Mouse (Mus musculus): ENCODE results near the gene Trappc6a. TPM values are rescaled to one million over a fixed set of nuclear protein-coding genes. Genes with fewer than 3 reads are reported as not detected.

The Trappc6a gene
- polyA plus RNA-seq, 2 experiments: 24.1 to 40.2 TPM

DNA sequence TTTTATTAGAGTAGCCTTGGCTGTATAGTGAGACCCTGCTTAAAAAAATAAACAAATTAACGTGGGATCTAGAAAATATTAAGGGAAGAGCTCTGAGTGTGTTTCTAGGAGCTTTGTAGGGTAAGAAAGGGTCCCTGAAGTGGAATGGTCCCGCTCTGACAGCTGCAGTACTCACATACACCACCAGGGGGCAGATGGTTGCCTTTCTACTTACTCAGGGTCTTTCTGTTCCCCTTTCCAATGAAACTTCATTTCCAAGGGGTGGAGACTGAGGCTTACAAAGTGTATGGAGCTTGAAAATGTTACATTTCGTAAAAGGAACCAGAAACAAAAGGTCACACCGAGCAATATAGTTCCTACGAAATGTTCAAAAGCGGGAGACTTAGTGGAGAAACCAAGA, 46.7 kb upstream of the Trappc6a start:
- ATAC-seq (ENCODE audit: insufficient read depth) (no peak), DNase-seq (ENCODE audit: low read depth in 3 of 3, low spot score in 3 of 3) (peak in 2 of 3 experiments; percentile 17 to 47)
- H3K4me3 ChIP-seq (ENCODE audit: insufficient read depth in 1 of 2, low read depth in 2 of 2, low read length in 2 of 2): no peak overlapping the region
- H3K4me2 ChIP-seq (ENCODE audit: low read depth): no peak overlapping the region
- 1% methylated on average over 6 of the region's 6 CpGs for WGBS (ENCODE audit: insufficient replicate concordance)
- 0 out of 4 replicates have a peak, but pooled peaks cover 0 to 2% of the 10 kb centered on the region in 2 experiments for H3K4me1 ChIP-seq (replicated peaks; ENCODE audit: control insufficient read depth in 2 of 2, insufficient read depth in 2 of 2, low read length in 1 of 2)
- no peak overlapping the region for H3K9ac ChIP-seq (replicated peaks)
- TF ChIP-seq CTCF (IDR thresholded peaks at IDR 0.05; ENCODE audit: low read depth) (peak; percentile 88), EP300 (IDR thresholded peaks at IDR 0.05; ENCODE audit: low read depth) (no peak)
- H3K36me3 ChIP-seq (replicated peaks; ENCODE audit: control insufficient read depth, insufficient read depth, low read depth): no peaks in the 10 kb centered on the region
- H3K9me3 ChIP-seq (ENCODE audit: control insufficient read depth, low read length): no peaks in the 10 kb centered on the region
- H3K27ac ChIP-seq: no peak overlapping the region
- H3K27me3 ChIP-seq (ENCODE audit: control insufficient read depth, insufficient read depth, low read length): no peaks in the 10 kb centered on the region; the same call in 1 of the 2 replicates

DNA sequence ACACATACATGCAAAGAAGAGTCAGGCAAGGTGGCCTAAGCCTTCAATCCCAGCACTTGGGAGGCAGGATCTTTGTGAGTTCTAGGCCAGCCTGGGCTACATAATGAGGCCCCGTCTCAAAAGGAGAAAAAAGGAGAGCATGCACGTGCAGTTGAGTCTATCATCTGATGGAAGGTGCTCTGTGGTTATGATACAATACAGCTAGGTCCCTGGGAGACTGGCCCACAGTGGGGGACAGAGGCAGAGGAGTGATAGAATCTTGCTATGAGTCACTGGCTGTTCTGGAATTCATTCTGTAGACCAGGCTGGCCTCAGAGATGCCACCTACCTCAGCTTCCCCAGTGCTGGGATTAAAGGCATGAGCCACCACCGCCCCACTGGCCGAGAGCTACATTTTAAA, 45.8 kb upstream of the Trappc6a start:
- Histone ChIP-seq H3K27ac (no peak overlapping the region), H3K27me3 (ENCODE audit: control insufficient read depth, insufficient read depth, low read length) (no peaks in the 10 kb centered on the region; the same call in 1 of the 2 replicates), H3K9ac (replicated peaks) (no peak overlapping the region), H3K36me3 (replicated peaks; ENCODE audit: control insufficient read depth, insufficient read depth, low read depth) (no peaks in the 10 kb centered on the region), H3K4me3 (ENCODE audit: insufficient read depth in 1 of 2, low read depth in 2 of 2, low read length in 2 of 2) (no peak overlapping the region), H3K9me3 (ENCODE audit: control insufficient read depth, low read length) (no peaks in the 10 kb centered on the region), H3K4me2 (ENCODE audit: low read depth) (no peak overlapping the region), H3K4me1 (replicated peaks; ENCODE audit: control insufficient read depth in 2 of 2, insufficient read depth in 2 of 2, low read length in 1 of 2) (0 out of 4 replicates have a peak, but pooled peaks cover 0 to 2% of the 10 kb centered on the region in 2 experiments)
- DNase-seq (ENCODE audit: low read depth in 3 of 3, low spot score in 3 of 3) (no peak), ATAC-seq (ENCODE audit: insufficient read depth) (no peak)
- 16% methylated on average over 4 of the region's 4 CpGs for WGBS (ENCODE audit: insufficient replicate concordance)
- TF ChIP-seq EP300 (IDR thresholded peaks at IDR 0.05; ENCODE audit: low read depth) (no peak), CTCF (IDR thresholded peaks at IDR 0.05; ENCODE audit: low read depth) (no peak)

DNA sequence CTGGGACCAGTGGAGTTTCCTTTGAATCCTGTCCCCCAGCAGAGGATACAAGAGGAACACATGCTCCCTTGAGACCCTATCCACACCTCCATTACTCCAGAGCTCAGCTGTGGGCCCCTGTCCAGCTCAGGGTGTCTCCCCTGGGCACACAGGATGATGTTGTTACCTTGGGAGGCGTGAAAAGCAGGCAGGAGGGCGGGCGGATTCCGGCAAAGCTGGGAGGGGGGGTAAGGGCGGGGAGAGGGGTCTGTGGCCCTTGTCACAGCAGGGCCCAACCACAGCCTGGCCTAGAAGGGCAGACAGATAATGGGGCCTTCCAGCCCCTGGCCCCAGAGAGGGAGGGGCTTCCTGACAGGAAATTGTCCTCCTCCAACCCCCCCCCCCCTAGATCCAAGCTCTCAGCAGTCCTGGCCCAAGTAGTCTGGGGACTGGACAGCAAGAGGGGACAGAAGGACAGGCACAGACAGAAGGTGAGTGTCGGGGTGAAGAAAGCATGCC, 45.3 kb upstream of the Trappc6a start, which contains the start of gene Exoc3l2:
Gene Exoc3l2, plus strand, starts transcription at position 448 of the 498 bp plus-strand sequence.
- Histone ChIP-seq H3K9me3 (ENCODE audit: control insufficient read depth, low read length) (no peaks in the 10 kb centered on the region), H3K27me3 (ENCODE audit: control insufficient read depth, insufficient read depth, low read length) (no peaks in the 10 kb centered on the region; the same call in 1 of the 2 replicates), H3K4me3 (ENCODE audit: insufficient read depth in 1 of 2, low read depth in 2 of 2, low read length in 2 of 2) (peak within 1 kb of the TSS in 1 of 2 experiments; percentile 35; a peak in 2 of 4 replicates), H3K36me3 (replicated peaks; ENCODE audit: control insufficient read depth, insufficient read depth, low read depth) (no peaks in the 10 kb centered on the region), H3K4me2 (ENCODE audit: low read depth) (no peak within 1 kb of the TSS), H3K4me1 (replicated peaks; ENCODE audit: control insufficient read depth in 2 of 2, insufficient read depth in 2 of 2, low read length in 1 of 2) (peaks cover 0 to 2% of the 10 kb centered on the region in 2 experiments; a peak in 1 of 4 replicates), H3K9ac (replicated peaks) (no peak within 1 kb of the TSS), H3K27ac (no peak within 1 kb of the TSS)
- TF ChIP-seq CTCF (IDR thresholded peaks at IDR 0.05; ENCODE audit: low read depth): no peak
- ATAC-seq (ENCODE audit: insufficient read depth) (no peak), DNase-seq (ENCODE audit: low read depth in 3 of 3, low spot score in 3 of 3) (no peak)
- WGBS (ENCODE audit: insufficient replicate concordance): 7% methylated on average over 6 of the region's 6 CpGs

DNA sequence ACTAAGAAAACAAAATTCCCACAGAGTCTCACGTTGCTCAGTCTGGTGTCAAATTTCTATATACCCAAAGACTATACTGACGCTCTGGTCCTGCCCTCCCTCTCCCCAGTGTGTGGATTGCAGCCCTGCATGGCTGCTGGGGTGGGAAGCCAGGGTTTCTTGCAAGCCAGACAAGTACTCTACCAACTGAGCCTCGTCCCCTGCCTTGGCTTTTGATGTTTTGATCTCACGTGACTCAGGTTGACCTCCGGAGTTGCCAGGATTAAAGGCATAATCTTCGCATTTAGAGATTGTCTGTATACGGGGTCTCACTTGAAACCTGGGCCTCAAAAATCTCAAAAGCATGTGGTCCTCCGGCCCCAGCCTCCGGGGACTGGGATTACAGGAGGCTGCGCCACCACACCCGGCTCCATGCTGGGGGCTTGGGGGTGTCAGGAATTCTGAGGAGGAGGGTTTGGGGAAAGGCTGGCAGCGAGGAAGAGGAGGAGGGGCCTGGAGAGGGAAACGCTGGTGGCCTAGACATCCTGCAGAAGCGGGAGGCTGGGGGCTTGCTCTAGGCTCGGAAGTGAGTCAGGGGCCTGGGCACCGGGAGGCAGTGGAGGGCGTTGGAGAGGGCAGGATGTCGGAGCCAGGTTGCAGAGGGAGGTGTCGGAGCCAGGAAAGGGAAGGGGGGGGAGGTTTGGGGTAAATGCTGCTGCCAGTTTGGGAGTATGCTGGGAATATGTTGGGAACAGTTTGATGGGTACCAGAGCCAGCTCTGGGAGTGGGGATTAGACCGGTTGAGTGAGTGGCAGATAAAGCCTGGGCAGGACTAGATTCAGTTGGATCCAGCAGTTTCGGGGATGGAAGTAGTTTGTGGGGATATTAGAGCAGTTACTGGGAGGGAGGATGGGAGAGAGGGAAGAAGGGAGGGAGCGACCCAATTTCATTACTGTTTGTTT, 43.6 kb upstream of the Trappc6a start:
- Histone ChIP-seq H3K36me3 (replicated peaks; ENCODE audit: control insufficient read depth, insufficient read depth, low read depth) (no peaks in the 10 kb centered on the region), H3K4me1 (replicated peaks; ENCODE audit: control insufficient read depth in 2 of 2, insufficient read depth in 2 of 2, low read length in 1 of 2) (peaks cover 0 to 2% of the 10 kb centered on the region in 2 experiments; a peak in 1 of 4 replicates), H3K9ac (replicated peaks) (no peak overlapping the region), H3K27me3 (ENCODE audit: control insufficient read depth, insufficient read depth, low read length) (no peaks in the 10 kb centered on the region; the same call in 1 of the 2 replicates), H3K4me2 (ENCODE audit: low read depth) (no peak overlapping the region), H3K27ac (no peak overlapping the region), H3K9me3 (ENCODE audit: control insufficient read depth, low read length) (no peaks in the 10 kb centered on the region), H3K4me3 (ENCODE audit: insufficient read depth in 1 of 2, low read depth in 2 of 2, low read length in 2 of 2) (peak overlapping the region in 1 of 2 experiments; percentile 11; a peak in 1 of 4 replicates)
- no peak for ATAC-seq (ENCODE audit: insufficient read depth)
- WGBS (ENCODE audit: insufficient replicate concordance): 15% methylated on average over 22 of the region's 22 CpGs
- DNase-seq (ENCODE audit: low read depth in 3 of 3, low spot score in 3 of 3): no peak
- TF ChIP-seq CTCF (IDR thresholded peaks at IDR 0.05; ENCODE audit: low read depth): no peak
- no peak for TF ChIP-seq EP300 (IDR thresholded peaks at IDR 0.05; ENCODE audit: low read depth)
